Mouse (Mus musculus): ENCODE measurements around the gene Hcrt. TPM values are rescaled to one million over a fixed set of nuclear protein-coding genes. Genes with fewer than 3 reads are reported as not detected.

The Hcrt gene
- polyA plus RNA-seq, 1 experiment, result not detected

DNA sequence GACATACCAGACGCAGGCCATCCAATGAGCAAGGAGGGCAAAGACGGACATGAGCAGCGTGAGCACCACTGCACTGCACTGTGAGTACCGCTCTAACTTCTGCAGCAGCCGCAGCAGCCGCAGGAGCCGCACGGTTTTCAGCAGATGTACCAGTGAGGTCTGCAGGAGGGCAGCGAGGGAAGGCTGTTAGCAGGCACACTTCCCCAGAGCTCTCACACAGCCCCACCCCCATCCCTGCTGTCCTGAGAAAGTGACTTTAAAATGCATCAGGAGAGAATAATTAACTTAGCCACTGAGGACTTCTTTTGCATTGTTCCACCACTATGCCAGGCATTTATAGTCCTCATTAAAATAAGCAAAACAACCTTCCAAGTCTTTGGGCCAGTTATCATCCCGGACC, 10.4 kb downstream of the Hcrt start:
- Histone ChIP-seq H3K4me3 (replicated peaks; ENCODE audit: insufficient read depth, low read depth, low read length) (no peak overlapping the region), H3K27me3 (ENCODE audit: control insufficient read depth, insufficient read depth, low read length) (no peaks in the 10 kb centered on the region), H3K4me1 (ENCODE audit: control insufficient read depth, insufficient read depth, low read length) (no peaks in the 10 kb centered on the region), H3K27ac (ENCODE audit: insufficient read depth, low read length) (no peak overlapping the region)
- WGBS, result 50% methylated on average over 10 of the region's 10 CpGs
- no peak for DNase-seq
- TF ChIP-seq CTCF (IDR thresholded peaks at IDR 0.05; ENCODE audit: borderline replicate concordance, insufficient read depth, low read depth, low read length) (no peak), POLR2A (IDR thresholded peaks at IDR 0.05; ENCODE audit: borderline replicate concordance, insufficient read depth, low read length) (no peak)

DNA sequence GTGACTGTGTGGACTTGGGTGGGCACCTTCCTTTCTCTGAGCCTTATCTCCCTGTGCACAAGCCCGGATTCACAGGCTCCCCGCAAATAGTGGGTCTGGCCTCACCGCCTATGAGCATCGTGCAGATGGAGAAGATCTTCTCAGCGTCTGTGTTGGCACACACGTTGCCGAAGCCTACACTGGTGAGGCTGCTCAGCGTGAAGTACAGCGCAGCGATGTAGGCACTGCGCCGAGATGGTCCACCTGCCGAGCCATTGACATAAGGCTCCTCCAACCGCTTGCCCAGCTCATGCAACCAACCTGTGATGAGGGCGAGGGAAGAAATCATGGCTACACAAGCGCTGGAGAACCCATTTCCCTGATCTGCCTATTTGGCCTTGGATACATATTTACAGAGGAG, 12.6 kb downstream of the Hcrt start:
- peaks cover 2% of the 10 kb centered on the region; the same call in 1 of the 2 replicates for H3K4me1 ChIP-seq (ENCODE audit: control insufficient read depth, insufficient read depth, low read length)
- TF ChIP-seq CTCF (IDR thresholded peaks at IDR 0.05; ENCODE audit: borderline replicate concordance, insufficient read depth, low read depth, low read length) (no peak), POLR2A (IDR thresholded peaks at IDR 0.05; ENCODE audit: borderline replicate concordance, insufficient read depth, low read length) (no peak)
- WGBS, result 90% methylated on average over 16 of the region's 16 CpGs
- no peak for DNase-seq
- no peaks in the 10 kb centered on the region for H3K27me3 ChIP-seq (ENCODE audit: control insufficient read depth, insufficient read depth, low read length)
- H3K27ac ChIP-seq (ENCODE audit: insufficient read depth, low read length), result no peak overlapping the region
- no peak overlapping the region for H3K4me3 ChIP-seq (replicated peaks; ENCODE audit: insufficient read depth, low read depth, low read length)

DNA sequence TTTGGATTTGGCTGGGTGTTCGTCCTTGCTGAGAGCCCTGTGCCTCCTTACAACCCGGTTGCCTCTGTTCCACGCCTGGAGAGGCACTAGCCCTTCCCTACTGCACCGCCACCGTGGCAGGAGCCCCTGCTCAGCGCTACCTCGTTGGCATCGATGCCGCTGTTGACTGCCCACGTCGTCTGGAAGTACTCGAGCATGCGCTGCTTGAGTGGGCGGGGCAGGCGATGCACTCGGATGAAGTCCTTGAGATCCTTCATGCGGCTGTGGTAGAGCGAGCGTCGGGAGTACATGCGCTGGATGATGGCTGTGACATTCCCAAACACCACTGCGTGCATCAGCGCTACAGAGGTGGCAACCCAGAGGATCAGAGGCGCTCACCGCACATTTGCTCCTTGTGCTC, 13.3 kb downstream of the Hcrt start:
- Histone ChIP-seq H3K27ac (ENCODE audit: insufficient read depth, low read length) (no peak overlapping the region), H3K27me3 (ENCODE audit: control insufficient read depth, insufficient read depth, low read length) (no peaks in the 10 kb centered on the region), H3K4me1 (ENCODE audit: control insufficient read depth, insufficient read depth, low read length) (peaks cover 2% of the 10 kb centered on the region; the same call in 1 of the 2 replicates), H3K4me3 (replicated peaks; ENCODE audit: insufficient read depth, low read depth, low read length) (no peak overlapping the region)
- WGBS, result 35% methylated on average over 25 of the region's 25 CpGs
- DNase-seq, result no peak
- TF ChIP-seq POLR2A (IDR thresholded peaks at IDR 0.05; ENCODE audit: borderline replicate concordance, insufficient read depth, low read length), result no peak
- TF ChIP-seq CTCF (IDR thresholded peaks at IDR 0.05; ENCODE audit: borderline replicate concordance, insufficient read depth, low read depth, low read length), result no peak

DNA sequence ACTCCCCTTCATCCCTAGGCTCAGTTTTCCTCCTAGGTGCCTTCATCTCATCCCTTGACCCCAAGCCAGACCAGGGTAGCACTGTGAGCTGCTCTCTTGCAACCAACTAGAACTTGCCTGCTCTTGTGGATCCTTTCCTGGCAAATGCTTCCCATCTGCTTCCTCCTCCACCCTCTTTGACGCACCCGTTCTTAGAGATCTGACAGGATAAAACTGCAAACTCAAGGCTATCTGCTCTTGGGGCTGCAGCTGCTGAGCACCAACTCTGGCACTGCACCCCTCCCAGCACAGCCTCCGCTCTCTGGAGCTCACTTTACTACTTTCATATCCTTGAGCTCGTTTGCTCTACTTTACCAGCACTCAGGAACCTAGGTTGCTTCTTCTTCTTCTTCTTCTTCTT, 14.1 kb downstream of the Hcrt start:
- Histone ChIP-seq H3K27me3 (ENCODE audit: control insufficient read depth, insufficient read depth, low read length) (no peaks in the 10 kb centered on the region), H3K4me3 (replicated peaks; ENCODE audit: insufficient read depth, low read depth, low read length) (no peak overlapping the region), H3K4me1 (ENCODE audit: control insufficient read depth, insufficient read depth, low read length) (peaks cover 2% of the 10 kb centered on the region; the same call in 1 of the 2 replicates), H3K27ac (ENCODE audit: insufficient read depth, low read length) (no peak overlapping the region)
- WGBS, result 83% methylated on average over 4 of the region's 4 CpGs
- TF ChIP-seq CTCF (IDR thresholded peaks at IDR 0.05; ENCODE audit: borderline replicate concordance, insufficient read depth, low read depth, low read length), result no peak
- TF ChIP-seq POLR2A (IDR thresholded peaks at IDR 0.05; ENCODE audit: borderline replicate concordance, insufficient read depth, low read length), result no peak
- no peak for DNase-seq

DNA sequence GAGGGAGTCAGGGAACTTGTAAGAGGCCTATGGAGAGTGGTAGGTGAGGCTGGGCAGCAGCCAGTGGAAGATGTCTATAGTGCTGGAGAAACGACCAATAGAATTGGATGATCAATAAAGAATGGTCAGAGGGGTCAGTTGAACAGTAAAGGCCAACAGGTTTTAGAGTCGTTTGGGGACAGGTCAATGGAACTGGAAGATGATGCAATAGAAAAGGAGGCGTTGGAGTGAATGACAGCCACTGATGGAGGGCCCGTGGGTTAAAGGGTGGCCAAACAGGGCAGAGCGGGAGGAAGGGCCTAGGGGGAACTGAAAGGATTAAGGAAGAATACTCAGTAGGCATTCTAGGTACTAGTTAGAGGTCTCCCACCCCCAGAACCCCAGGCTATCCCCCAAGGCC, 15.6 kb downstream of the Hcrt start:
- TF ChIP-seq POLR2A (IDR thresholded peaks at IDR 0.05; ENCODE audit: borderline replicate concordance, insufficient read depth, low read length) (no peak), CTCF (IDR thresholded peaks at IDR 0.05; ENCODE audit: borderline replicate concordance, insufficient read depth, low read depth, low read length) (no peak)
- no peak for DNase-seq
- no peak overlapping the region for H3K27ac ChIP-seq (ENCODE audit: insufficient read depth, low read length)
- H3K27me3 ChIP-seq (ENCODE audit: control insufficient read depth, insufficient read depth, low read length), result no peaks in the 10 kb centered on the region
- 80% methylated on average over 5 of the region's 5 CpGs for WGBS
- H3K4me1 ChIP-seq (ENCODE audit: control insufficient read depth, insufficient read depth, low read length), result peaks cover 2% of the 10 kb centered on the region; the same call in 1 of the 2 replicates
- H3K4me3 ChIP-seq (replicated peaks; ENCODE audit: insufficient read depth, low read depth, low read length), result no peak overlapping the region

DNA sequence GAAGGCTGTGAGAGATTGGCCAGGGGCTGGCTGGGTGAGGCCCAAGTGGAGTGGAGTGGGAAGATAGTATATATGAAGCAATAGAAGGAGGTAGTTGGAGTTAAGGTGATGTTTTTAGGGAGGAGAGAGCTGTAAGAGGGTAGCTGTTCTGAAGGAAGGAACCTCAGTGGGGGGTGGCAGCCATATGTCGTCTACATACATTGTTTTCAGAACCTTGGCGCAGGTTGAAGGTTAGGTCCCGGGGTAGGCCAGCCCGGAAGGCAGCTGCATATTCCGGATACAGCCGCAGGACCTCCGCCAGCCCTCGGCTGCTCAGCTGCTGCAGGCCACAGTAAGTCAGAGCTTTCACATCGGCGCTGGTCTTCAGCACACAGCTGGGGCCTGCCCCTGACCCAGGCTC, 16.2 kb downstream of the Hcrt start:
- WGBS, result 57% methylated on average over 10 of the region's 10 CpGs

DNA sequence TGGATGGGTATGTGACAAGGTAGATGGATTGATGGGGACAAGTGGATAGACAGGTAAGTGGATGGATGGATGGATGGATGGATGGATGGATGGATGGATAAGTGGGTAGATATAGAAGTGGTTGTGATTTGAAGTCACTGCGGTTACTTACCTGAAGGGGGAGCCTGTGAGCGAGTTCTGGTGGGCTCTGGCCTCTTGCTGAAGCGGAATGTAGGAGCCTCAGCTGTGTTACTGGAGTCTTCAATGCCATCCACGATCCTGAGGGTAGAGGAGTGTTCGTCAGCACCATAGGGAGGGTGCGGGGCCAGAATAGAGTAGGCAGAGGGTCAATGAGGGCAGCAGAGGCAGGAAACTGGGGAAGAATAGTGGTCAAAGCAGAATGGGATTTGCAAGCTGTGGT, 17.6 kb downstream of the Hcrt start:
- peak; percentile 52 to 57 for DNase-seq
- Histone ChIP-seq H3K4me3 (replicated peaks; ENCODE audit: insufficient read depth, low read depth, low read length) (no peak overlapping the region), H3K27ac (ENCODE audit: insufficient read depth, low read length) (0 out of 2 replicates have a peak overlapping the region, but pooled peaks have one; percentile 17), H3K4me1 (ENCODE audit: control insufficient read depth, insufficient read depth, low read length) (peaks cover 2% of the 10 kb centered on the region; the same call in 1 of the 2 replicates), H3K27me3 (ENCODE audit: control insufficient read depth, insufficient read depth, low read length) (no peaks in the 10 kb centered on the region)
- 16% methylated on average over 6 of the region's 6 CpGs for WGBS
- TF ChIP-seq POLR2A (IDR thresholded peaks at IDR 0.05; ENCODE audit: borderline replicate concordance, insufficient read depth, low read length), result no peak
- peak; percentile 64 for TF ChIP-seq CTCF (IDR thresholded peaks at IDR 0.05; ENCODE audit: borderline replicate concordance, insufficient read depth, low read depth, low read length)

More for the DNA sequence above, 16.2 kb downstream of the Hcrt start:
- H3K27ac ChIP-seq (ENCODE audit: insufficient read depth, low read length), result no peak overlapping the region
- TF ChIP-seq CTCF (IDR thresholded peaks at IDR 0.05; ENCODE audit: borderline replicate concordance, insufficient read depth, low read depth, low read length) (no peak), POLR2A (IDR thresholded peaks at IDR 0.05; ENCODE audit: borderline replicate concordance, insufficient read depth, low read length) (no peak)
- no peaks in the 10 kb centered on the region for H3K27me3 ChIP-seq (ENCODE audit: control insufficient read depth, insufficient read depth, low read length)
- peaks cover 2% of the 10 kb centered on the region; the same call in 1 of the 2 replicates for H3K4me1 ChIP-seq (ENCODE audit: control insufficient read depth, insufficient read depth, low read length)
- DNase-seq, result no peak
- H3K4me3 ChIP-seq (replicated peaks; ENCODE audit: insufficient read depth, low read depth, low read length), result no peak overlapping the region

DNA sequence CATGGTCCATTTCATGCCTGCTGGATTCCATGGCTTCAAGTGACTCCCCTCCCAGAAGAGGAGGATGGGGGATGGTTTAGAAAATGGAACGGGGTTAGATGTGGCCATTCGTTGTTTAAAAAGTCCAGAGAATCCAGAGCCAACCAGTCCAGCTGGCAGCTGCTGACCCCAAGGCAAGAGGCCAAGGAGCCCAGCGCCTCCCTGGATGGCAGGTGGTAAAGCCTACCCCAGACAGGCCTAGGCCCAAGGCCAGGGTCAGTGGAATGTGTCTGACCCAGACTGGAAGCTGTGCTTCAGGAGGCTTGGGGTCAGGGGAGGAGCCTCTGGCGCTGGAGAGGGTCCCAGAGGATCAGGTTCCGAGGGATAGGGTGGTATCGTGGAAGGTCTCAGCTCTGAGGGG, 21.4 kb downstream of the Hcrt start:
- WGBS, result 21% methylated on average over 6 of the region's 6 CpGs

More for the DNA sequence above, 21.4 kb downstream of the Hcrt start:
- no peak for DNase-seq
- H3K4me3 ChIP-seq (replicated peaks; ENCODE audit: insufficient read depth, low read depth, low read length), result no peak overlapping the region
- H3K27ac ChIP-seq (ENCODE audit: insufficient read depth, low read length), result no peak overlapping the region
- peaks cover 10% of the 10 kb centered on the region; the same call in 1 of the 2 replicates for H3K4me1 ChIP-seq (ENCODE audit: control insufficient read depth, insufficient read depth, low read length)
- H3K27me3 ChIP-seq (ENCODE audit: control insufficient read depth, insufficient read depth, low read length), result no peaks in the 10 kb centered on the region
- TF ChIP-seq CTCF (IDR thresholded peaks at IDR 0.05; ENCODE audit: borderline replicate concordance, insufficient read depth, low read depth, low read length) (no peak), POLR2A (IDR thresholded peaks at IDR 0.05; ENCODE audit: borderline replicate concordance, insufficient read depth, low read length) (no peak)
